Mouse (Mus musculus) ES-Bruce4 (cell line): ENCODE data around the gene Vil1.

Source experiments
- CTCF ChIP-seq: IDR thresholded peaks from one replicate; pipeline ENCODE4 v1.8.1; 2011; ENCODE audit warnings: low read depth, low read length
- POLR2A ChIP-seq: IDR thresholded peaks from one replicate; pipeline ENCODE4 v1.8.1; 2011; ENCODE audit warnings: low read length; ENCODE audit not compliant: insufficient read depth

GRCm38 (mm10) chr1:74376396-74376795, 32.8 kb upstream of the Vil1 start:
- no peak for TF ChIP-seq CTCF
- TF ChIP-seq POLR2A = no peak
